Mouse (Mus musculus): Measurements from ENCODE around the gene Abcb4.

DNA sequence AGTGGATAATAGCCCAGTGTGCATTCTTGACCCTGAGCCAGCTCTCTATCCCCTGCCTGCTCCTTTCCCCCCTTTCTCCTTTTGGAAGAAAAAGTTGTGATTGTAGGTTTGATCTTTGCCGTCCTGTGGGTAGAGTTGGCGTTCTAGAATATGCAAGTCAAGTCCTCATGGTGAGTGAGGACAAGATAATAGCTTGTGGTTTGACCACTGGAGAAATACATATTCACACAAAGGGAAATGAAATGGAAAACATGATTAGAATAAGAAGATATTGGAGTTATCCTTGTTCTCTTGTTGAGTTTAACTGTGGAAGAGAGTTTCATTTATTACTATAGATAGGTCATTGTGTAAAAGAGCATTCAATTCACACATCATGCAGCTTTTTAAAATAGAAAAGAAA lies 22.9 kb downstream of the Abcb4 start:
- TF ChIP-seq HCFC1 (IDR thresholded peaks at IDR 0.05; ENCODE audit: borderline replicate concordance, insufficient read depth, low read length), result no peak
- TF ChIP-seq ZC3H11A (IDR thresholded peaks at IDR 0.05; ENCODE audit: borderline replicate concordance, low read depth, low read length), result no peak
- no peak for TF ChIP-seq CHD2 (IDR thresholded peaks at IDR 0.05; ENCODE audit: low read depth, low read length)
